Comparison of ENCODE assay signal across 18 mouse cellular contexts in the genomic region with DNA sequence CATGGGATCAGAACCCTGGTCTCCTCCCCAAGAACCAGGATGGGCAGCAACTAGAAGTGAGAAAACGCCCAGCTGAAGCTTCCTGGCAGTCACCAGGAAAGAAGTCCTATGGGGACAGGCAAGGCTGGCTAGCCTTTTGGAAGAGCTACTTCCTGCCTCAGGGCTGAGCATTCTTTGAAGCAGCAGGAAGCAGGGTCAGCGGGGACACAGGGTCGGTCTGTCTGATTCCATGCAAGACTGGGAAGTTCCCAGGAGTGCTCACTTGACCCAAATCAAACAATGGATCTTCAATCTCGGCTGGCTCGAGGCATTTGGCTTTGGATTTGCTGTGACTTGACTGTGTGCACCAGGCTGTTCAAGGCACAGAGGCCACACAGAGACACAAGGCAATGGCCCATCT. TPM values are rescaled to one million over a fixed set of nuclear protein-coding genes. Genes with fewer than 3 reads are reported as not detected.
DNase-seq lines count a peak whose midpoint lies in the region; ATAC-seq and TF ChIP-seq lines count a peak whose summit lies in the region.
"Had no signal": no experiment of that assay in that cellular context is flagged by ENCODE, and none has a peak within 500 bp of the region (broad histone marks: within the 10 kb centered on the region; RNA-seq: fewer than 3 reads in every experiment).

No protein-coding gene starts in this region.

- no peak for TF ChIP-seq CTCF in intestine, postnatal 0 days (IDR thresholded peaks at IDR 0.05; ENCODE audit: low read depth)
- TF ChIP-seq CTCF in midbrain, postnatal 0 days (IDR thresholded peaks at IDR 0.05): no peak

- no peak overlapping the region for H3K4me3 ChIP-seq in intestine, embryonic 16.5 days (ENCODE audit: low read length)
- no peak overlapping the region for H3K4me3 ChIP-seq in intestine, postnatal 0 days (ENCODE audit: low read depth, low read length)
- H3K4me3 ChIP-seq in midbrain, embryonic 13.5 days (replicated peaks): no peak overlapping the region
- no peak overlapping the region for H3K4me3 ChIP-seq in midbrain, postnatal 0 days (ENCODE audit: low read depth, low read length)
- H3K4me3 ChIP-seq: limb, embryonic 13.5 days had no signal

- 72% methylated on average over 5 of the region's 5 CpGs for WGBS in intestine, embryonic 16.5 days
- WGBS in intestine, postnatal 0 days: 74% methylated on average over 5 of the region's 5 CpGs
- 82% methylated on average over 5 of the region's 5 CpGs for WGBS in midbrain, embryonic 13.5 days
- 68% methylated on average over 5 of the region's 5 CpGs for WGBS in midbrain, postnatal 0 days

- H3K4me1 ChIP-seq in intestine, embryonic 16.5 days (ENCODE audit: control insufficient read depth, insufficient read depth, low read length): no peaks in the 10 kb centered on the region
- no peaks in the 10 kb centered on the region for H3K4me1 ChIP-seq in intestine, postnatal 0 days (replicated peaks; ENCODE audit: control insufficient read depth, insufficient read depth, low read length)
- no peaks in the 10 kb centered on the region for H3K4me1 ChIP-seq in midbrain, embryonic 13.5 days (replicated peaks)
- no peaks in the 10 kb centered on the region for H3K4me1 ChIP-seq in midbrain, postnatal 0 days (ENCODE audit: insufficient read depth, low read length)

- no peak overlapping the region for H3K9ac ChIP-seq in intestine, embryonic 16.5 days (ENCODE audit: low read depth, low read length)
- no peak overlapping the region for H3K9ac ChIP-seq in intestine, postnatal 0 days (ENCODE audit: low read depth, low read length)
- H3K9ac ChIP-seq in midbrain, embryonic 13.5 days (replicated peaks): no peak overlapping the region
- H3K9ac ChIP-seq in midbrain, postnatal 0 days (replicated peaks; ENCODE audit: low read length, poor library complexity, severe bottlenecking): no peak overlapping the region
- H3K9ac ChIP-seq: limb, embryonic 13.5 days had no signal

- H3K27me3 ChIP-seq in intestine, embryonic 16.5 days (replicated peaks; ENCODE audit: control insufficient read depth, insufficient read depth, low read length): no peaks in the 10 kb centered on the region
- H3K27me3 ChIP-seq in intestine, postnatal 0 days (replicated peaks; ENCODE audit: control insufficient read depth, insufficient read depth, low read length): no peaks in the 10 kb centered on the region
- H3K27me3 ChIP-seq in midbrain, embryonic 13.5 days: no peaks in the 10 kb centered on the region
- no peaks in the 10 kb centered on the region for H3K27me3 ChIP-seq in midbrain, postnatal 0 days (ENCODE audit: insufficient read depth, low read length)
- H3K27me3 ChIP-seq: limb, embryonic 13.5 days had no signal

- 0 out of 2 replicates have a peak overlapping the region, but pooled peaks have one; percentile 8 for H3K27ac ChIP-seq in intestine, embryonic 16.5 days (ENCODE audit: low read length)
- H3K27ac ChIP-seq in intestine, postnatal 0 days (ENCODE audit: low read depth, low read length): no peak overlapping the region
- H3K27ac ChIP-seq in midbrain, embryonic 13.5 days: peak overlapping the region; percentile 35; the same call in 1 of the 2 replicates
- H3K27ac ChIP-seq in midbrain, postnatal 0 days (ENCODE audit: low read depth, low read length): no peak overlapping the region
- H3K27ac ChIP-seq: limb, embryonic 13.5 days; macrophage; stomach, postnatal 0 days had no signal

- peaks cover 8% of the 10 kb centered on the region for H3K36me3 ChIP-seq in intestine, embryonic 16.5 days (ENCODE audit: control insufficient read depth, insufficient read depth, low read length)
- H3K36me3 ChIP-seq in intestine, postnatal 0 days (ENCODE audit: control insufficient read depth, insufficient read depth): peaks cover 52% of the 10 kb centered on the region
- peaks cover 59% of the 10 kb centered on the region for H3K36me3 ChIP-seq in midbrain, embryonic 13.5 days
- peaks cover 56% of the 10 kb centered on the region for H3K36me3 ChIP-seq in midbrain, postnatal 0 days (ENCODE audit: insufficient read depth, low read length)

- DNase-seq in embryo, embryonic 10 days (ENCODE audit: low spot score): peak; percentile 29
- no peak for DNase-seq in embryo, embryonic 10.5 days (ENCODE audit: low spot score)
- no peak for DNase-seq in midbrain, postnatal 0 days (ENCODE audit: low spot score)
- DNase-seq in kidney, postnatal 25 days: peak; percentile 67 to 78
- no peak for DNase-seq in urinary bladder, adult 2 months (ENCODE audit: low spot score)
- DNase-seq: B cell, adult 2 months; gastrocnemius, postnatal 25 days had no signal

- no peak for ATAC-seq in intestine, embryonic 16.5 days
- no peak for ATAC-seq in intestine, postnatal 0 days
- ATAC-seq in midbrain, embryonic 13.5 days: no peak
- no peak for ATAC-seq in midbrain, postnatal 0 days (ENCODE audit: low FRiP score)
- ATAC-seq: activated CD4-positive, CD25-positive, alpha-beta regulatory T cell, adult 4 months; forebrain, embryonic 14.5 days had no signal

- no peak overlapping the region for H3K4me2 ChIP-seq in intestine, embryonic 16.5 days (ENCODE audit: low read depth, low read length)
- H3K4me2 ChIP-seq in intestine, postnatal 0 days (replicated peaks; ENCODE audit: low read depth): no peak overlapping the region
- no peak overlapping the region for H3K4me2 ChIP-seq in midbrain, embryonic 13.5 days (replicated peaks)
- H3K4me2 ChIP-seq in midbrain, postnatal 0 days (ENCODE audit: low read depth, low read length, poor library complexity, severe bottlenecking): no peak overlapping the region
- H3K4me2 ChIP-seq: limb, embryonic 13.5 days had no signal

- H3K9me3 ChIP-seq in intestine, embryonic 16.5 days (ENCODE audit: control insufficient read depth, low read length): no peaks in the 10 kb centered on the region
- H3K9me3 ChIP-seq in intestine, postnatal 0 days (ENCODE audit: control insufficient read depth): no peaks in the 10 kb centered on the region
- H3K9me3 ChIP-seq in midbrain, embryonic 13.5 days: no peaks in the 10 kb centered on the region
- no peaks in the 10 kb centered on the region for H3K9me3 ChIP-seq in midbrain, postnatal 0 days (ENCODE audit: low read length)
- H3K9me3 ChIP-seq: G1E; limb, embryonic 13.5 days had no signal

RNA-seq across cellular contexts. Expression of a gene that starts 3.3 kb away (rescaled TPM):
- 383 and 542 TPM in 2 replicates for polyA plus RNA-seq in intestine, embryonic 16.5 days (2015; fragmentation: Nextera tagmentation; extraction: Ambion mirVana)
- polyA plus RNA-seq in intestine, postnatal 0 days (2015; fragmentation: Nextera tagmentation; extraction: Ambion mirVana): 5.5 and 7.9 TPM in 2 replicates
- 0.07 and 0.13 TPM in 2 replicates for polyA plus RNA-seq in midbrain, embryonic 13.5 days (2015; fragmentation: Nextera tagmentation; extraction: Ambion mirVana)
- not detected in 2 replicates for total RNA-seq in midbrain, postnatal 0 days (2014; rRNA removed)
- polyA plus RNA-seq in midbrain, postnatal 0 days (2015; fragmentation: Nextera tagmentation; extraction: Ambion mirVana): not detected in 2 replicates
- 0.07 and 0.44 TPM in 2 replicates for polyA plus RNA-seq in urinary bladder, adult 2 months (2012; rRNA removed)
- total RNA-seq: G1E; gastrocnemius, postnatal 25 days; layer of hippocampus, postnatal 25 days had no signal
- polyA plus RNA-seq: activated CD4-positive, CD25-positive, alpha-beta regulatory T cell, adult 4 months; embryonic facial prominence, embryonic 11.5 days; forebrain, embryonic 14.5 days; G1E; macrophage had no signal

RNA-seq across cellular contexts. Expression of a gene that starts 17.0 kb away (rescaled TPM):
- polyA plus RNA-seq in intestine, embryonic 16.5 days (2015; fragmentation: Nextera tagmentation; extraction: Ambion mirVana): 27.5 and 32.2 TPM in 2 replicates
- 8.4 and 8.9 TPM in 2 replicates for polyA plus RNA-seq in intestine, postnatal 0 days (2015; fragmentation: Nextera tagmentation; extraction: Ambion mirVana)
- polyA plus RNA-seq in midbrain, embryonic 13.5 days (2015; fragmentation: Nextera tagmentation; extraction: Ambion mirVana): 51.0 and 51.6 TPM in 2 replicates
- 23.3 and 26.7 TPM in 2 replicates for total RNA-seq in midbrain, postnatal 0 days (2014; rRNA removed)
- polyA plus RNA-seq in midbrain, postnatal 0 days (2015; fragmentation: Nextera tagmentation; extraction: Ambion mirVana): 29.3 and 33.5 TPM in 2 replicates
- 21.3 and 21.7 TPM in 2 replicates for polyA plus RNA-seq in urinary bladder, adult 2 months (2012; rRNA removed)

RNA-seq across cellular contexts. Expression of a gene that starts 53.6 kb away (rescaled TPM):
- 19.1 and 21.5 TPM in 2 replicates for polyA plus RNA-seq in intestine, embryonic 16.5 days (2015; fragmentation: Nextera tagmentation; extraction: Ambion mirVana)
- 11.5 and 15.6 TPM in 2 replicates for polyA plus RNA-seq in intestine, postnatal 0 days (2015; fragmentation: Nextera tagmentation; extraction: Ambion mirVana)
- 70.8 and 82.0 TPM in 2 replicates for polyA plus RNA-seq in midbrain, embryonic 13.5 days (2015; fragmentation: Nextera tagmentation; extraction: Ambion mirVana)
- total RNA-seq in midbrain, postnatal 0 days (2014; rRNA removed): 212 and 292 TPM in 2 replicates
- 82.1 and 84.6 TPM in 2 replicates for polyA plus RNA-seq in midbrain, postnatal 0 days (2015; fragmentation: Nextera tagmentation; extraction: Ambion mirVana)
- 50.7 and 65.6 TPM in 2 replicates for polyA plus RNA-seq in urinary bladder, adult 2 months (2012; rRNA removed)

RNA-seq across cellular contexts. Expression of a gene that starts 55.2 kb away (rescaled TPM):
- polyA plus RNA-seq in intestine, embryonic 16.5 days (2015; fragmentation: Nextera tagmentation; extraction: Ambion mirVana): 1.1 and 2.5 TPM in 2 replicates
- 0.34 TPM in 1 of 2 replicates, not detected in the other for polyA plus RNA-seq in intestine, postnatal 0 days (2015; fragmentation: Nextera tagmentation; extraction: Ambion mirVana)
- 0.43 and 0.67 TPM in 2 replicates for polyA plus RNA-seq in midbrain, embryonic 13.5 days (2015; fragmentation: Nextera tagmentation; extraction: Ambion mirVana)
- not detected in 2 replicates for total RNA-seq in midbrain, postnatal 0 days (2014; rRNA removed)
- not detected in 2 replicates for polyA plus RNA-seq in midbrain, postnatal 0 days (2015; fragmentation: Nextera tagmentation; extraction: Ambion mirVana)
- 0.10 and 0.16 TPM in 2 replicates for polyA plus RNA-seq in urinary bladder, adult 2 months (2012; rRNA removed)
- total RNA-seq: gastrocnemius, postnatal 25 days; layer of hippocampus, postnatal 25 days had no signal
- polyA plus RNA-seq: forebrain, embryonic 14.5 days had no signal

Comparison
In these comparisons a context has a peak if more than half of its experiments do, and no peak if none do; other contexts are left out.
1. DNase-seq: peak in embryo, embryonic 10 days (single experiment) and kidney, postnatal 25 days (2 of 2); none in embryo, embryonic 10.5 days (single experiment), midbrain, postnatal 0 days (single experiment) and urinary bladder, adult 2 months (single experiment).
2. H3K27ac ChIP-seq: peak in intestine, embryonic 16.5 days (single experiment) and midbrain, embryonic 13.5 days (single experiment); none in intestine, postnatal 0 days (single experiment) and midbrain, postnatal 0 days (single experiment).
3. RNA of a gene that starts 3.3 kb away (polyA plus RNA-seq): 383 to 542 TPM in intestine, embryonic 16.5 days; 5.5 to 7.9 TPM in intestine, postnatal 0 days, 0.07 to 0.44 TPM in urinary bladder, adult 2 months, 0.07 to 0.13 TPM in midbrain, embryonic 13.5 days and not detected in midbrain, postnatal 0 days; every median in the first group is over 10 times any median in the second.